Comparison of ENCODE assay signal across 32 mouse cellular contexts in the genomic region with DNA sequence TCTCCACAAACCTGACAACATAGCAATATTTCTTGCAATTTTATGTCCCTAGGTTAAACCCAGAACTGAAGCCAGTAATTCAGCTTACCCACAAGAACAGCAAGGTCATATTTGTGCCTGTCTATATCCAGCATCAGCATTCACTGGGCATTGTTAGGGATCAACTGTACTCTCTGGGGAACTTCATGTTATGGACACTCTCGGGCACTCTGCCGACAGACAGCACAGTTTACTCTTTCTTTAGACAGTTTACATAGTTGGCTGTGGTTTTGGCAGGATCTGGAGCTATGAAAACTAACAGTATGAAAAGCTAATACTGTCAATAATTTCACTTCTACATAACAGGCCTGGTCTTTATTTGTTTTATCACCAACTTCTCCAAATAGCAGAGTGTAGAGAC.
DNase-seq lines count a peak whose midpoint lies in the region; ATAC-seq and TF ChIP-seq lines count a peak whose summit lies in the region.
"Had no signal": no experiment of that assay in that cellular context is flagged by ENCODE, and none has a peak within 500 bp of the region (broad histone marks: within the 10 kb centered on the region; RNA-seq: fewer than 3 reads in every experiment).

No protein-coding gene starts in this region.

- TF ChIP-seq EP300 in lung, postnatal 0 days (IDR thresholded peaks at IDR 0.05), result no peak

- no peak overlapping the region for H3K9ac ChIP-seq in limb, embryonic 14.5 days (ENCODE audit: low read depth, low read length, severe bottlenecking)
- H3K9ac ChIP-seq in lung, postnatal 0 days (replicated peaks; ENCODE audit: low read depth), result no peak overlapping the region
- no peak overlapping the region for H3K9ac ChIP-seq in stomach, embryonic 15.5 days
- H3K9ac ChIP-seq: forebrain, embryonic 13.5 days; heart, embryonic 15.5 days; hindbrain, embryonic 14.5 days; kidney, embryonic 15.5 days; liver, postnatal 0 days; midbrain, embryonic 13.5 days; neural tube, embryonic 12.5 days had no signal

- no peak for ATAC-seq in limb, embryonic 14.5 days (ENCODE audit: low FRiP score, low read depth)
- no peak for ATAC-seq in lung, postnatal 0 days
- no peak; the same call in 1 of the 2 replicates for ATAC-seq in stomach, embryonic 15.5 days (ENCODE audit: insufficient read depth, low FRiP score, low read depth)
- ATAC-seq: forebrain, embryonic 13.5 days; inflammation-experienced regulatory T-cells, adult 6 months; liver, postnatal 0 days; midbrain, embryonic 13.5 days; Patski had no signal

- 81% methylated on average over 2 of the region's 2 CpGs for WGBS in limb, embryonic 14.5 days
- 95% methylated on average over 2 of the region's 2 CpGs for WGBS in limb, embryonic 10.5 days
- WGBS in lung, postnatal 0 days, result 28% methylated on average over 2 of the region's 2 CpGs
- WGBS in stomach, embryonic 15.5 days, result 29% methylated on average over 2 of the region's 2 CpGs
- WGBS in hindbrain, embryonic 10.5 days, result 86% methylated on average over 2 of the region's 2 CpGs

- no peak overlapping the region for H3K4me2 ChIP-seq in limb, embryonic 14.5 days (replicated peaks; ENCODE audit: low read depth, low read length, severe bottlenecking)
- H3K4me2 ChIP-seq in lung, postnatal 0 days (replicated peaks; ENCODE audit: low read depth, low read length), result no peak overlapping the region
- H3K4me2 ChIP-seq in stomach, embryonic 15.5 days, result no peak overlapping the region
- H3K4me2 ChIP-seq: forebrain, embryonic 13.5 days; heart, embryonic 15.5 days; hindbrain, embryonic 14.5 days; kidney, embryonic 15.5 days; midbrain, embryonic 13.5 days; neural tube, embryonic 12.5 days had no signal

- H3K27ac ChIP-seq in limb, embryonic 14.5 days (replicated peaks; ENCODE audit: low read depth, low read length), result no peak overlapping the region
- no peak overlapping the region for H3K27ac ChIP-seq in limb, embryonic 10.5 days
- no peak overlapping the region for H3K27ac ChIP-seq in lung, postnatal 0 days (ENCODE audit: low read length)
- H3K27ac ChIP-seq in stomach, embryonic 15.5 days, result peak overlapping the region; percentile 61
- no peak overlapping the region for H3K27ac ChIP-seq in hindbrain, embryonic 10.5 days
- H3K27ac ChIP-seq: forebrain, embryonic 13.5 days; heart, embryonic 15.5 days; hindbrain, embryonic 14.5 days; kidney, embryonic 15.5 days; left cerebral cortex, adult 2 months; midbrain, embryonic 13.5 days; neural tube, embryonic 12.5 days had no signal

- H3K4me1 ChIP-seq in limb, embryonic 14.5 days (ENCODE audit: control insufficient read depth, insufficient read depth, low read length), result no peaks in the 10 kb centered on the region
- no peaks in the 10 kb centered on the region for H3K4me1 ChIP-seq in limb, embryonic 10.5 days
- no peaks in the 10 kb centered on the region for H3K4me1 ChIP-seq in lung, postnatal 0 days (ENCODE audit: insufficient read depth, low read depth, low read length)
- no peaks in the 10 kb centered on the region for H3K4me1 ChIP-seq in stomach, embryonic 15.5 days
- 0 out of 2 replicates have a peak, but pooled peaks cover 6% of the 10 kb centered on the region for H3K4me1 ChIP-seq in hindbrain, embryonic 10.5 days (replicated peaks)
- H3K4me1 ChIP-seq: forebrain, embryonic 13.5 days; kidney, embryonic 15.5 days; midbrain, embryonic 13.5 days; neural tube, embryonic 12.5 days had no signal

- TF ChIP-seq POLR2A in limb, embryonic 14.5 days (IDR thresholded peaks at IDR 0.05; ENCODE audit: borderline replicate concordance, extremely low read depth, insufficient read depth, insufficient read length), result no peak

- H3K36me3 ChIP-seq in limb, embryonic 14.5 days (ENCODE audit: control insufficient read depth, insufficient read depth, low read length), result no peaks in the 10 kb centered on the region
- no peaks in the 10 kb centered on the region for H3K36me3 ChIP-seq in limb, embryonic 10.5 days
- H3K36me3 ChIP-seq in lung, postnatal 0 days (ENCODE audit: insufficient read depth, low read length), result no peaks in the 10 kb centered on the region
- no peaks in the 10 kb centered on the region for H3K36me3 ChIP-seq in stomach, embryonic 15.5 days
- H3K36me3 ChIP-seq in hindbrain, embryonic 10.5 days, result no peaks in the 10 kb centered on the region
- H3K36me3 ChIP-seq: G1E; heart, embryonic 15.5 days; kidney, embryonic 15.5 days; midbrain, embryonic 13.5 days; neural tube, embryonic 12.5 days had no signal

- TF ChIP-seq CTCF in lung, postnatal 0 days (IDR thresholded peaks at IDR 0.05), result no peak

- H3K27me3 ChIP-seq in limb, embryonic 14.5 days (ENCODE audit: control insufficient read depth, insufficient read depth, low read length), result no peaks in the 10 kb centered on the region
- H3K27me3 ChIP-seq in limb, embryonic 10.5 days (ENCODE audit: low read depth, poor library complexity, severe bottlenecking), result no peaks in the 10 kb centered on the region
- H3K27me3 ChIP-seq in lung, postnatal 0 days (replicated peaks; ENCODE audit: insufficient read depth, low read length), result no peaks in the 10 kb centered on the region
- no peaks in the 10 kb centered on the region for H3K27me3 ChIP-seq in stomach, embryonic 15.5 days (replicated peaks)
- H3K27me3 ChIP-seq in hindbrain, embryonic 10.5 days (ENCODE audit: insufficient read depth, poor library complexity, severe bottlenecking), result no peaks in the 10 kb centered on the region
- H3K27me3 ChIP-seq: CH12.LX; forebrain, embryonic 13.5 days; heart, embryonic 15.5 days; kidney, embryonic 15.5 days; megakaryocyte, embryonic 14.5 days; midbrain, embryonic 13.5 days; neural tube, embryonic 12.5 days; Patski had no signal

- peak; percentile 39 for DNase-seq in limb, embryonic 14.5 days (ENCODE audit: low spot score)
- no peak for DNase-seq in limb, embryonic 10.5 days (ENCODE audit: low spot score)
- peak; percentile 18 for DNase-seq in adipocyte (ENCODE audit: low spot score)
- DNase-seq in lung, postnatal 0 days (ENCODE audit: low spot score), result peak; percentile 24
- DNase-seq in hindbrain, embryonic 10.5 days (ENCODE audit: low spot score), result no peak
- DNase-seq in spleen, postnatal 4 days (ENCODE audit: low spot score in 2 of 2), result no peak
- DNase-seq: adrenal gland, adult 2 months; cerebellum, adult 11 months; cerebellum, adult 9-11 months; gastrocnemius, postnatal 36 days; heart, postnatal 36 days; kidney, postnatal 4 days; layer of hippocampus, adult 9-11 months; liver; liver, postnatal 0 days; right cerebral cortex, postnatal 14 days; spleen, adult 18-20 months; thymus, adult 2 months; thymus, postnatal 4 days had no signal

- no peak overlapping the region for H3K4me3 ChIP-seq in limb, embryonic 14.5 days (replicated peaks; ENCODE audit: low read length)
- H3K4me3 ChIP-seq in limb, embryonic 10.5 days, result no peak overlapping the region
- no peak overlapping the region for H3K4me3 ChIP-seq in lung, postnatal 0 days (ENCODE audit: low read depth, low read length)
- H3K4me3 ChIP-seq in stomach, embryonic 15.5 days (replicated peaks), result no peak overlapping the region
- H3K4me3 ChIP-seq in hindbrain, embryonic 10.5 days, result no peak overlapping the region
- H3K4me3 ChIP-seq: forebrain, embryonic 13.5 days; heart, embryonic 15.5 days; kidney, embryonic 15.5 days; left cerebral cortex, adult 2 months; megakaryocyte, embryonic 14.5 days; midbrain, embryonic 13.5 days; neural tube, embryonic 12.5 days had no signal

- no peaks in the 10 kb centered on the region for H3K9me3 ChIP-seq in limb, embryonic 14.5 days (ENCODE audit: control insufficient read depth, low read length)
- H3K9me3 ChIP-seq in limb, embryonic 10.5 days (replicated peaks), result no peaks in the 10 kb centered on the region
- no peaks in the 10 kb centered on the region for H3K9me3 ChIP-seq in lung, postnatal 0 days (ENCODE audit: low read length)
- no peaks in the 10 kb centered on the region for H3K9me3 ChIP-seq in stomach, embryonic 15.5 days
- H3K9me3 ChIP-seq in hindbrain, embryonic 10.5 days, result no peaks in the 10 kb centered on the region
- H3K9me3 ChIP-seq: forebrain, embryonic 13.5 days; G1E; heart, embryonic 15.5 days; kidney, embryonic 15.5 days; megakaryocyte, embryonic 14.5 days; midbrain, embryonic 13.5 days; neural tube, embryonic 12.5 days had no signal

Comparison
In these comparisons a context has a peak if more than half of its experiments do, and no peak if none do; other contexts are left out.
1. DNase-seq: peak in limb, embryonic 14.5 days (single experiment), adipocyte (single experiment) and lung, postnatal 0 days (single experiment); none in limb, embryonic 10.5 days (single experiment), hindbrain, embryonic 10.5 days (single experiment) and spleen, postnatal 4 days (0 of 2).